Mouse (Mus musculus): ENCODE data around the gene Ncr1.
"Not testable (repeated sequence)": the region's sequence is repeated elsewhere in the genome, so short reads cannot be mapped to it uniquely, and the experiment has no call there.

The Ncr1 gene

GRCm38 (mm10) chr7:4337509-4337908 is at the start of gene Ncr1:
Gene Ncr1 (plus strand): TSS chr7:4337724.
- DNase-seq (ENCODE audit: low spot score), result no peak

- no peak for DNase-seq (ENCODE audit: low spot score)
Observed at GRCm38 (mm10) chr7:4292638-4293037, 44.9 kb upstream of the Ncr1 start.

GRCm38 (mm10) chr7:4297189-4297588 is 40.3 kb upstream of the Ncr1 start:
- no peak for DNase-seq (ENCODE audit: low spot score)

- DNase-seq (ENCODE audit: low spot score), result no peak
Observed at GRCm38 (mm10) chr7:4300166-4300565, 37.4 kb upstream of the Ncr1 start.

- no peak for DNase-seq (ENCODE audit: low spot score)
Observed at GRCm38 (mm10) chr7:4303457-4303856, 34.1 kb upstream of the Ncr1 start.

- DNase-seq (ENCODE audit: low spot score), result not testable (repeated sequence)
Observed at GRCm38 (mm10) chr7:4313109-4313508, 24.4 kb upstream of the Ncr1 start.

GRCm38 (mm10) chr7:4313531-4313930 is 24.0 kb upstream of the Ncr1 start:
- DNase-seq (ENCODE audit: low spot score), result not testable (repeated sequence)

GRCm38 (mm10) chr7:4323301-4323700 is 14.2 kb upstream of the Ncr1 start:
- no peak for DNase-seq (ENCODE audit: low spot score)

- DNase-seq (ENCODE audit: low spot score), result no peak
Observed at GRCm38 (mm10) chr7:4373521-4373920, 36.0 kb downstream of the Ncr1 start.
